Mouse (Mus musculus) testis, adult 2 months (tissue): ENCODE measurements at regions not wholly inside any gene's neighbourhood (a gene's known extent, or its start where the extent isn't known, plus 50 kb on each side); places are given as distances from the start of the nearest gene placed in this dataset.

Source experiments
- CTCF ChIP-seq: fragments of 200-500 bp; IDR thresholded peaks from 2 replicates; pipeline ENCODE4 v1.5.1; 2012; ENCODE audit warnings: low read depth, mild to moderate bottlenecking, inconsistent platforms, low read length, moderate library complexity; ENCODE audit not compliant: control insufficient read depth, insufficient read depth, insufficient replicate concordance
- POLR2A ChIP-seq: fragments of 200-500 bp; IDR thresholded peaks from 2 replicates; pipeline ENCODE4 v1.6.1; 2012; ENCODE audit warnings: low read depth, mild to moderate bottlenecking, inconsistent platforms, low read length, moderate library complexity; ENCODE audit not compliant: control insufficient read depth

- no peak for TF ChIP-seq CTCF
- no peak for TF ChIP-seq POLR2A
Measured at GRCm38 (mm10) chr17:10026770-10027169, 292.9 kb downstream of the Qk start.
